Mouse (Mus musculus) limb, embryonic 14.5 days (tissue): ENCODE measurements around the gene Erg. TPM values are rescaled to one million over a fixed set of nuclear protein-coding genes. Genes with fewer than 3 reads are reported as not detected.

ENCODE experiments used
- ATAC-seq: fragments of 200-750 bp; cut with Nextera tagmentation; 2 replicates; pipeline ENCODE4 v1.8.0; 2017; ENCODE audit warnings: low read depth, moderate number of reproducible peaks, moderate TSS enrichment; ENCODE audit not compliant: low FRiP score
- DNase-seq: peaks from one replicate; pipeline ENCODE4 v3.0.0-alpha.2; 2015; ENCODE audit warnings: low spot score
- H3K27ac ChIP-seq: fragments of 300-500 bp; sonication (generic); replicated peaks from 2 replicates; pipeline ENCODE4 v1.5.1; 2014; ENCODE audit warnings: low read depth, mild to moderate bottlenecking, low read length, moderate library complexity, mixed read lengths
- H3K27me3 ChIP-seq: fragments of 300-500 bp; sonication (generic); 2 replicates; pipeline ENCODE4 v1.6.1; 2014; ENCODE audit warnings: low read length, mixed read lengths; ENCODE audit not compliant: control insufficient read depth, insufficient read depth
- H3K36me3 ChIP-seq: fragments of 300-500 bp; sonication (generic); 2 replicates; pipeline ENCODE4 v1.6.1; 2014; ENCODE audit warnings: mild to moderate bottlenecking, low read length, moderate library complexity, mixed read lengths; ENCODE audit not compliant: control insufficient read depth, insufficient read depth
- H3K4me1 ChIP-seq: fragments of 300-500 bp; sonication (generic); 2 replicates; pipeline ENCODE4 v1.6.1; 2014; ENCODE audit warnings: antibody characterized with exemption, low read length, mixed read lengths; ENCODE audit not compliant: control insufficient read depth, insufficient read depth
- H3K4me2 ChIP-seq: fragments of 300-500 bp; sonication (generic); replicated peaks from 2 replicates; pipeline ENCODE4 v1.6.1; 2014; ENCODE audit warnings: low read depth, mild to moderate bottlenecking, low read length, moderate library complexity; ENCODE audit not compliant: severe bottlenecking
- H3K4me3 ChIP-seq: fragments of 300-500 bp; sonication (generic); replicated peaks from 2 replicates; pipeline ENCODE4 v1.5.1; 2014; ENCODE audit warnings: low read length
- H3K9ac ChIP-seq: fragments of 300-500 bp; sonication (generic); 2 replicates; pipeline ENCODE4 v1.6.1; 2014; ENCODE audit warnings: mild to moderate bottlenecking, low read depth, low read length, moderate library complexity; ENCODE audit not compliant: severe bottlenecking
- H3K9me3 ChIP-seq: fragments of 300-500 bp; sonication (generic); 2 replicates; pipeline ENCODE4 v1.6.1; 2016; ENCODE audit warnings: low read length; ENCODE audit not compliant: control insufficient read depth
- POLR2A ChIP-seq: fragments of 200-500 bp; IDR thresholded peaks from 2 replicates; pipeline ENCODE4 v1.8.0; 2012; ENCODE audit warnings: inconsistent platforms, mild to moderate bottlenecking, moderate library complexity, borderline replicate concordance; ENCODE audit not compliant: insufficient read depth, insufficient read length; ENCODE audit errors: extremely low read depth
- WGBS: fragments of 180-500 bp; shearing (Covaris S2); extraction: QIAGEN DNeasy Blood & Tissue Kit; methylation state at CpG from one replicate; pipeline ENCODE4 v1.1.7; 2014; 5-methylcytosine and 5-hydroxymethylcytosine counted together
- polyA plus RNA-seq, 2 experiments: library from polyadenylated mRNA; depleted of rRNA in 1 of 2; stranded (reverse) in 1 of 2; unstranded in 1 of 2; fragments of >200 nt; fragmentation: Nextera tagmentation in 1 of 2; extraction: Ambion mirVana in 1 of 2; gene quantifications; 2 replicates each; pipeline versions ENCODE4 v1.2.1 to v1.2.3; 2012 to 2014

The Erg gene
- polyA plus RNA-seq, 2 experiments, result 18.9 to 40.6 TPM

DNA sequence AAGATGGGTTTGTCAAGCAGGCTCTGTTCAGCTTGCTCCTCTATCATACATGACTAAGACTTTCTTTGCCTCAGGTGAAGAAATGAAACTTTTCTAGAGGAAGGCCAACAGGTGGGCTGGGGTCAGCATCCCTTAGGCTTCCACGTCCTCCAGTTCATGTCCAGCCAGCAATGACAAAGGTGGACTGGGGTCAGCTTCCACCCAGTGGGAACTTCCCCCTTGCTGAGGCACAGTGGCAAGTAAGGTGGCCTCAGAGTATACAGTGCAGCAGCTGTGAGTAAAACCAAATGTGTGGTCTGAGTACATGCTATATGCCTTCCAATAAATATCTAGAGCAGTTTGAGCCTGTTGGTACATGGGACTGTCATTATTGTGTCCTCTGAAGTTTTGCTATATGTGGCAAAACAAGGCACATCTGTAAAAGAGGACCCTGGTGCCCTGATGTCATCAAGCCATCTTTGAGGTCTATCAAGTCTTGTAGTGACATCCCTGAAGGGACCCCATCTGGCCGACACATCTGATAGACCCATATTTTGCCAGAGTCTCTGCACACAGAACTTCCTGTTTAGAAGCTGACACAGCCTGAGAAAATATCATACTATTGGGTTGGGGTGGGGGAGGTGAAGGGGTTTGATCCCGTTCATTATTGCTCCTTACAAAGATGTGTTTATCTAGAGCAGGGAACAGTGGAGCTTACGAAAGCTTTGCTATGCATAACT, 197.4 kb downstream of the Erg start:
- no peak overlapping the region for H3K4me2 ChIP-seq
- DNase-seq (no peak), ATAC-seq (no peak)
- H3K9me3 ChIP-seq, result 0 out of 2 replicates have a peak, but pooled peaks cover 5% of the 10 kb centered on the region
- H3K9ac ChIP-seq, result no peak overlapping the region
- H3K27ac ChIP-seq, result no peak overlapping the region
- TF ChIP-seq POLR2A, result no peak
- 81% methylated on average over 4 of the region's 4 CpGs for WGBS
- no peak overlapping the region for H3K4me3 ChIP-seq
- H3K36me3 ChIP-seq, result peaks cover 15% of the 10 kb centered on the region
- H3K27me3 ChIP-seq, result no peaks in the 10 kb centered on the region
- no peaks in the 10 kb centered on the region for H3K4me1 ChIP-seq

DNA sequence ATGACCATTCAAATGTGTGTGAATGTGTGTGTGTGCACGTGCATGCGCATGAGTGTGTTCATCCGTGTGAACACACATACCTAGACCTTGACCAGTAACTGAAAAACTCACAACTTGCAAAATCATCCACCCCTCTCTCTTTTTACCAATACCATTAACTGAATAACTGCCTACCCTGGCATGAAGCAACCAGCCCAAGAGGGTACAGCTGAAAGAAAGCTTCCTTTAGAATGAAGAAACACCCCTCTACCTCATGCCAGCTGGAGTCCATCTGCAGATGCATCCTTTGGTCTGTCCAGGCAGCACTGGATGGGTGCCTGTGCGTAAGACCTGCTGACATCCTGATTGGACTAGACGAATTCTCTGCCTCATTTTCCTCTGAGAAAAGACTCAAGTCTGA, 198.1 kb downstream of the Erg start:
- no peak overlapping the region for H3K27ac ChIP-seq

DNA sequence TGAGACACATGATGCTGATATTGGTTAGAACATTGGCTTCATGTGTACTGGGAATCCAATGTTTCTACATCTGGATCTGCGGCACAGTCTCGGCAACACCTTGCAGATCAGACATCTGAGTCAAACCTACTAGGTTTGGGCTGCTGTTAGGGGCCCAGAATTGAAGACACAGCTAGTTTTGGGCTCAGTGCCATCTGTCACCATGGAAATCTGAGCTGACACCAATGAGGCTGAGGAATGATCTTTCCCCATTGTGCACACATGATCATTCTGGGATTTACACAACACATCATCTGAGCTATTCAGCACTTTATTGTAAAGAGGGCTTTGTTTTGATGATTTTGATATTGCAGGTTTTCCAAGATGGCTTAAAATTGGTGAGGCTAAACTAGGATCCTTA, 199.4 kb downstream of the Erg start:
- no peak for ATAC-seq
- 73% methylated on average over 2 of the region's 2 CpGs for WGBS
- no peak overlapping the region for H3K4me3 ChIP-seq

More for the DNA sequence above, 198.1 kb downstream of the Erg start:
- Histone ChIP-seq H3K4me1 (no peaks in the 10 kb centered on the region), H3K9me3 (0 out of 2 replicates have a peak, but pooled peaks cover 5% of the 10 kb centered on the region), H3K4me2 (no peak overlapping the region), H3K27me3 (no peaks in the 10 kb centered on the region), H3K36me3 (peaks cover 15% of the 10 kb centered on the region), H3K9ac (no peak overlapping the region), H3K4me3 (no peak overlapping the region)
- no peak for TF ChIP-seq POLR2A
- 87% methylated on average over 5 of the region's 5 CpGs for WGBS
- DNase-seq (no peak), ATAC-seq (no peak)

DNA sequence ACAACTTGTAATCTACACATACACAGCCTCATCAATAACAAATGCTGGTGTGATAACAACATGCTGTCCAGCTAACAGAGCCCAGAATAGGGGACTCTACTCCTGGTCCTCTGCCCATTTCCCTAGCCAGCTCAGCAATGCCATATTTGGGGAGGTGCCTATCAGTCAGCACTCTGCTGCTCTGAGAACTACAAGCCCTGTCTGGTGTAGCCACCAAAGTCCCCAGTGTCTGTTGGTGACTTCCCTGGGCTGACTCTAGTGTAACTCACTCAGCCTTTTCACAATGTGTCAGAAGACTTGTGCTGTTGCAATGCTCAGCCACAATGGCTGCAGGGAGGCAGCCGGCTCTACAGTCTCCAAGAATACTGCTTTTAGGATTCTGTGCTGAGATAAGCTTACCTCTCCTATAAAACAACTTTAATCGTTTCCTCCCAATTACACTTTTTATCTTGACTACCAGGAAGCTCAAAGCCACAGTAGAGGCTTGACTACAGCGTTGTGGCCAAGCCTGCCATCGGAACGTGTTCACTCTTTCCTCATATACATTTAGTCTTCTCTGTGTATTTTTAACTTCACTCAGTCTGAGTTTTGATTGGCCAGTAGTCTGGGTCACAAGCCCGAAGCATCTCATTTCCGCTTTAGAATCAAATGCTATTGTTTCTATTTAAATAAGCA, 201.0 kb downstream of the Erg start:
- Histone ChIP-seq H3K4me2 (no peak overlapping the region), H3K4me1 (no peaks in the 10 kb centered on the region), H3K9ac (no peak overlapping the region), H3K27ac (no peak overlapping the region), H3K36me3 (peaks cover 18% of the 10 kb centered on the region), H3K27me3 (no peaks in the 10 kb centered on the region), H3K9me3 (0 out of 2 replicates have a peak, but pooled peaks cover 5% of the 10 kb centered on the region), H3K4me3 (no peak overlapping the region)
- no peak for DNase-seq
- no peak for ATAC-seq
- 88% methylated on average over 7 of the region's 7 CpGs for WGBS
- TF ChIP-seq POLR2A, result no peak

More for the DNA sequence above, 199.4 kb downstream of the Erg start:
- H3K4me2 ChIP-seq, result no peak overlapping the region
- H3K4me1 ChIP-seq, result no peaks in the 10 kb centered on the region
- no peak for DNase-seq
- no peak for TF ChIP-seq POLR2A
- no peaks in the 10 kb centered on the region for H3K27me3 ChIP-seq
- 0 out of 2 replicates have a peak, but pooled peaks cover 5% of the 10 kb centered on the region for H3K9me3 ChIP-seq
- H3K27ac ChIP-seq, result no peak overlapping the region
- no peak overlapping the region for H3K9ac ChIP-seq
- H3K36me3 ChIP-seq, result peaks cover 15% of the 10 kb centered on the region

DNA sequence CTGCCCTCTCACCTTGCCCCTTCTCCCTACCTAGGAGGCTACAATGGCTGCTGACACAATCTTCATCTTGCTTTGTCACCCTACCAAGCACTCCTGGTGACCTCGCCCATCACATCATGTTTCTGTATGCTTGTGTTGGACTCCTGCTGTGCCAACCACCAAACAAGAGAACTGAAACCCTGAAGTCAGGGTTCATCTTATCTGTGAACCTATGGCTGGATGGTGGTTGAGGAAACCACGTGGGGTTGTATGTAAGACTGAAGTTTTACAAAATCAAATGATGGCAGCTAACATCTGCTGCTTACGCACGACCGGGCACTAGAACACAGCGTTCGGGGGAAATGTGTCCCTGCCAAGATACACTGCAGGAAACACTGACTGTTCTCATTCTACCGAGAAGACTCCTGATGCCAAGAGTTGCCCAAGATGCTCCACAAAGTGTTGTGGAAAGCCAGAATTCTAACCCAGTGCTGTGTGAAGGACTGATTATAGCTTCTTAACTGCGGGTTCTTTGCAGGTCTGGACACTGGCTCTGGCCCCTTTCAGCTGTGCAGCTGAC, 201.7 kb downstream of the Erg start:
- no peaks in the 10 kb centered on the region for H3K27me3 ChIP-seq
- no peaks in the 10 kb centered on the region for H3K4me1 ChIP-seq
- 0 out of 2 replicates have a peak, but pooled peaks cover 5% of the 10 kb centered on the region for H3K9me3 ChIP-seq
- no peak for ATAC-seq
- H3K27ac ChIP-seq, result no peak overlapping the region
- DNase-seq, result no peak
- TF ChIP-seq POLR2A, result no peak
- 96% methylated on average over 9 of the region's 9 CpGs for WGBS
- no peak overlapping the region for H3K9ac ChIP-seq
- no peak overlapping the region for H3K4me2 ChIP-seq
- H3K4me3 ChIP-seq, result no peak overlapping the region
- peaks cover 16% of the 10 kb centered on the region for H3K36me3 ChIP-seq
